Mouse (Mus musculus) adrenal gland, adult 8-10 months (tissue): ENCODE results near the gene 4933402J07Rik. TPM values are rescaled to one million over a fixed set of nuclear protein-coding genes. Genes with fewer than 3 reads are reported as not detected.

Experiments used
- DNase-seq: peaks from one replicate; pipeline ENCODE4 v3.0.0; 2022
- total RNA-seq, 4 experiments: library from RNA; stranded (reverse); gene quantifications; 2 replicates each; pipeline ENCODE4 v1.2.4; 2022

The 4933402J07Rik gene
- total RNA-seq, 4 experiments from 2014 or later = 0.37 TPM; not detected in 3

GRCm38 (mm10) chr8:87621181-87621580 is 57.5 kb downstream of the 4933402J07Rik start:
- DNase-seq = no peak

DNA sequence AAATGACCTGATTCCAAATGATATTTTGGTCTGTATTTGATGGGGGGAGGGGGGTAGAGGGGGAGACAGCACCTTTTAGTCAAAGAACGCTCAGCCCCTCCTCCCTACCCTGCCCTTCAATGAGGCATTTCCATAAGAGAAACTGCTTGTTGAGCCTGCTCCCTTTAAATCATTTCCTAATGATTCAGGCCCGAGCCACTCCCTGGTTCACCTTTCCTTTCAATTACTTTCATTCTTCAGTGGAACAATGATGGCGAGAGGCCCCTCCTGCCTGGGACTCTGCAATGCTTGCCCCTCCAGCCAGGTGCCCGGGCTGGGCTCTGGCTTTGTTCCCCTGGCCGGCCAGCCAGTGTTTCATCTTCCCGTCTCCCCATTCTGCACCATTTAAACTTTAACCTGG is 66.0 kb downstream of the 4933402J07Rik start:
- DNase-seq = no peak

- no peak for DNase-seq
Observed at GRCm38 (mm10) chr8:87631776-87632175, 68.1 kb downstream of the 4933402J07Rik start.

DNA sequence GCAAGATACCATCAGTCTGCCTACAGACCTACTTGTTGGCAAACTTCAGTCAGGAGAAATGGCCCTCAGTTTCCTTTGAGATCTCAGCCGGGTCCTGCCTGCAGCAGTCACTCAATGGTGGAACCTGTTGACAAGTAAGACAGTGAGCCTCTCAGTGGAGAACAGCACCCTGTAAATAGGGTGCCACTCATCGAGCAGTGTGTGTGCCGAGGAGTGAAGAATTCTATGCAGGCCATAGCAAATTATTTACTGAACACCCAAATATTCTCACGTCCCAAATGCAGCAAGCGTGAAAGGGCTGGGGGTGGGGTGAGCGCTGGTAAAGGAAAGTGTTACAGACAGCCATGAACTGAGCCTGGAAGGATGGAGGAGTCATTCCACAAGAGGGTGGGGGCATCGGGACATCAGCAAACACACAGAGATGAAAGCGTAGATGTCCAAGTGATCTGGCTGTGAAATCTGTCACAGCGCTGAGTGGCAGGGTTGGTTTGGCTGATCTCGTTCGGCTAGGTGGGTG is 72.6 kb downstream of the 4933402J07Rik start:
- DNase-seq = no peak

Other genes with a start within 250 kb of the 4933402J07Rik start
- under 1 TPM in 3 of 4 experiments, not detected in 1; 0.18 to 0.70 (median 0.41) TPM for gene Cbln1, start 91.2 kb upstream of the 4933402J07Rik start, total RNA-seq